Mouse (Mus musculus) Muller cell, postnatal 12 days (primary cell): Measurements from ENCODE around the gene Vmn1r17.
"Not testable (repeated sequence)": the region's sequence is repeated elsewhere in the genome, so short reads cannot be mapped to it uniquely, and the experiment has no call there.

Experiments used
- DNase-seq: peaks from one replicate; pipeline ENCODE4 v3.0.0-alpha.2; 2015; ENCODE audit errors: inconsistent ontology term

The Vmn1r17 gene

DNA sequence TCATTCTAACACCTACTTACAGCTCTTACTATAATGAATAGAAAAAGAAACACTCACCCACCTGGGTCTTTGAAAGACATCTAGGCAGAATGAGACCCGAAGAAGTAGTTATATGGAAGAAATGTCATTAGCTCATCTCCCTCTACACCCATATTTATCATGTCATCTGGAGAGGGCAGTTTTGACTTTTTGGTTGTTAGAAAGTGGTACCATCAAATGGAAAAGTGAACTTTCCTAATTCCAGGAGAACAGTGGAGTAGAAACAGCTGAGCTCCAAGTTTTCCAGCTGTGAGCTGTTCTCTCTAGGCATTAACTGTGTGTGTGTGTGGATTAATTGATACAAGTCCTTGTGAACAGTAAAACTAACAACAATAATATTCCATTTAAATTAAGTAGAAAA lies at the start of gene Vmn1r17:
TSS of gene Vmn1r17 (minus strand) at position 101 of the 400 bp plus-strand sequence.
- DNase-seq: no peak

- not testable (repeated sequence) for DNase-seq
Observed at GRCm38 (mm10) chr6:57403480-57403879, 40.0 kb upstream of the Vmn1r17 start, which contains the start of gene Vmn1r19. Gene Vmn1r19 (plus strand): TSS chr6:57403780.

DNA sequence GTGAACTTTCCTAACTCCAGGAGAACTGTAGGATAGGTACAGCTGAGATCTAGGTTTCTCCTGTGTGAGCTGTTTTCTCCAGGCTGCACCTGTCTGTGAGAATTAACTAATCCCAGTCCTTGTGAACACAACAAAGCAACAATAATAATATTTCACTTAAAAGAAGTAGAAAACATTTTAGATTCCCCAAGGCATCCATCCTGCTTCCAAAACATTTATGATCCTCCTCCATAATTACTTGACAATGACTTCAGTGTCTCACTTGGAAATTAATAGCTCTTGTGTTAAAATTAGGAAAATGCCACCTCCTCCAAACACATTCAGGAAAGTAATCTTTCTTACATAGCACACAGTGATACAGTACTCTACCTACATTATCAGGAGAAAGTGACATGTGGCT lies 32.2 kb upstream of the Vmn1r17 start, which contains the start of gene Vmn1r18:
TSS of gene Vmn1r18 (minus strand) at position 101 of the 400 bp plus-strand sequence.
- DNase-seq: no peak

- DNase-seq: no peak
Observed at GRCm38 (mm10) chr6:57367496-57367895, 4.0 kb upstream of the Vmn1r17 start.

DNA sequence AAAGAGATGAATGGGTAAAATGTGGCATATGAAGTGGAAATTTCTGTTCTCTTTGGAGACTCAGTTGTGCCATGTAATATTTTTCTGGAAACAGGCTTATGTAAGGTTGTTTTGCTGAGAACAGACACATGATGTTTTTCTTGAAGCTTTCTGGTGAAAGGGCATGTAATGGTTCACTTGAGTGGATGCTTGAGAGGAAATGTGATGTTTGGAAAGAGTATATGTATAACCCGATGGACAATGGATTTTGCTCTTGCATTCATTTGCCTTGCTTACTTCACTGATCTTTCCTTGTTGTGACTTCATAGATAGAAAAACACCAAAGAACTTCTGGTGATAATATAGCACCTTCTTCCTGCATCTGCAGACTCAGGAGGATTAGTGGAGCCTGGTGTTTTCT lies 2.3 kb upstream of the Vmn1r17 start:
- not testable (repeated sequence) for DNase-seq

DNA sequence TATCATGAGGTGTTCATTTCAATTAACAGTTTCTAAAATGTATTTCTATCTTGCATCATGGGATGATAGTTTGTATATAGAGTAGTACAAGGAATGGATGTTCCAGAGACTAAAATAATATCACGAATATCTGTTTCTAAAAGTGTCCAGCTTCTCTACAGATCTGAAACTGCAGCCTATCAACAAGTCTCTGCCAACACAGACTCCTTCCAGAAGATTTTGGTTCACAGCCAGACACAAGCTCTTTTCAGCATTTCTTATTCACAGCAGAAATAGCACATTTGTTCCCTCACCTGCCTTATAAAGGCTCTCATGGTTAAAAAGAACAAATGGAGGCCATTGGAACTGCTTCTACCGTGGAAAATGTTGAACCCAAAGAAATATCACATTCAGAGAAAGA lies 6.7 kb downstream of the Vmn1r17 start:
- no peak for DNase-seq

- no peak for DNase-seq
Observed at GRCm38 (mm10) chr6:57329394-57329793, 34.1 kb downstream of the Vmn1r17 start, which contains the start of gene Vmn1r16. Gene Vmn1r16 (minus strand): TSS chr6:57329494.

DNA sequence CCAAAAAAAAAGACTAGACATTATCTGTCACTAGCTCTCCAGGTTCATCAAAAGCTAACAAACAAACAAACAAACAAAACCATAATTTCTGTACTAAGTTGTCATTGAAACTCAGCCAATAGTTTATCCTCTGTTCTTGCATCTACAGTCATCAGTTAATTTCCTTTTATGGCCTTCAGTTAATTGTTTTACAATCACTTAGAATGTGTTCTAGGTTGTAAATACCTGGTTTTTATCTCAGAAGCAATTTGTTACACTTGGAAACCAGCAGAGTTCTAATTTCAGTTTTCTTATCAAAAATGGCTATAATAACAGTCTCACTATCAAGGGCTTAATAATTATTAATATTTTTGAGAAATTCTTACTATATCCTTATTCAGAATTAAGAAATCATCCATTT lies 37.4 kb downstream of the Vmn1r17 start:
- DNase-seq: no peak
